Mouse (Mus musculus): Measurements from ENCODE around the gene Scgb1b30. TPM values are rescaled to one million over a fixed set of nuclear protein-coding genes. Genes with fewer than 3 reads are reported as not detected.

Scgb1b30 gene
- total RNA-seq, 2 experiments from 2014 or later, result not detected

Other genes starting within 250 kb of the Scgb1b30 start
- not detected for gene Scgb2b26, start 150.4 kb upstream of the Scgb1b30 start, total RNA-seq (2021)
- gene Scgb2b27, start 81.5 kb upstream of the Scgb1b30 start, total RNA-seq (2021), result not detected
- not detected for gene Scgb1b27, start 73.9 kb upstream of the Scgb1b30 start, total RNA-seq (2021)
- 10 to 100 TPM; 10.2 to 13.6 TPM for gene Wtip, start 37.8 kb downstream of the Scgb1b30 start, total RNA-seq (2021)
- gene Uba2, start 74.2 kb downstream of the Scgb1b30 start, total RNA-seq (2021), result 10 to 100 TPM; 88.9 to 90.0 TPM
- gene Pdcd2l, start 101.2 kb downstream of the Scgb1b30 start, total RNA-seq (2021), result 10 to 100 TPM; 21.1 to 25.1 TPM
- 100 to 1,000 TPM; 784 to 785 TPM for gene Gpi1, start 134.9 kb downstream of the Scgb1b30 start, total RNA-seq (2021)
- not detected for gene Gm6096, start 155.6 kb downstream of the Scgb1b30 start, total RNA-seq (2021)
- 10 to 100 TPM; 36.5 to 42.3 TPM for gene 4931406P16Rik, start 218.1 kb downstream of the Scgb1b30 start, total RNA-seq (2021)